Mouse (Mus musculus): ENCODE results near the gene Pex10. TPM values are rescaled to one million over a fixed set of nuclear protein-coding genes. Genes with fewer than 3 reads are reported as not detected.
"Not testable (repeated sequence)": the region's sequence is repeated elsewhere in the genome, so short reads cannot be mapped to it uniquely, and the experiment has no call there.

The Pex10 gene
- polyA plus RNA-seq, 1 experiment from 2014 or later: 20.8 TPM

DNA sequence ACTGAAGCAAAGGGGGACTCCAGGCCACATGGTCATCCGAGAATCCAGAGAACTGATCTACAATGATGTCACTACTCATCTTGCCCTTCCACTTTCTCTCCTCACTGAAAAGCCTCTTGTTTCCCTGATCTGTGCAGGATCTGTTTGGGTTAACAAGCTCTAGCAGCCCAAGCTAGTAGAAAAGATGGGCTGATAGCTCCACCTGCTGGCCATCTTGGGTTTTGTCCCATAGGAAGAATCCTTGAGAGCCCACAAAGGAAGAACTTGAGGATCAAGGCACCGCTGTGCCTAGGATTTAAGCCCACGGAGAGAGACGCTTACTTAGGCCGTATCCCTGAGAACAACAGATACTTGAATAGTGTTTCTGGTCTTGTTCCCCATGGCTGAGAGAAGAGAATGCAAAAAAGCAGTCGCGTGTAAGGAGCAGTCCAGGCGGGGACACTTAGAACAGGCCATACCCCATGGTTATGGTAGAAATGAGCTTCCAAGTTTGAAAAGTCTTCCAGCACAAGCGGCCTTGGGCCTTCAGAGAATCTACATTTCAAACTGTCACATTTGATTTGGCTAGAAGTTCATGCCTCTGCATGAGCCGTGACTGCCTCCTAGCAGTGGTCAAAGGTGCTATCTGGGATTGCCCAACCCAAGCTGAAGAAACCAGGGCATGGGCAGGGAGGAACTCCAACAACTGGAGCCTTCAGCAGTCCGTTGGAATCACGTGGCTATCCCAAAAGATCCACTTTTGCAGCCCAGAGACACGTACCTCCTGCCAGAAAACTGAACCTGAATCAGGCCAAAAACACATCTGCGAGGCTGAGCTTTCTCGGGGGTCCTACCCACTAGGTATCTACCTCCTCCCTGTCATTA lies 614 bp upstream of the Pex10 start:
- peak overlapping the region; percentile 5; the same call in 1 of the 2 replicates for H3K9ac ChIP-seq (replicated peaks)
- ATAC-seq (ENCODE audit: insufficient number of reproducible peaks, insufficient read depth, low FRiP score, low TSS enrichment, low read depth): peak; percentile 29
- H3K36me3 ChIP-seq: peaks cover 32% of the 10 kb centered on the region
- no peaks in the 10 kb centered on the region for H3K9me3 ChIP-seq
- H3K4me1 ChIP-seq (replicated peaks): peaks cover 18% of the 10 kb centered on the region
- H3K4me2 ChIP-seq: peak overlapping the region; percentile 81
- no peaks in the 10 kb centered on the region for H3K27me3 ChIP-seq
- H3K27ac ChIP-seq: peak overlapping the region; percentile 79
- 4% methylated on average over 15 of the region's 15 CpGs for WGBS
- peak overlapping the region; percentile 68 for H3K4me3 ChIP-seq (replicated peaks)

GRCm38 (mm10) chr4:155068357-155068972 lies 1.6 kb downstream of the Pex10 start:
- no peak overlapping the region for H3K9ac ChIP-seq (replicated peaks)
- H3K9me3 ChIP-seq: no peaks in the 10 kb centered on the region
- no peaks in the 10 kb centered on the region for H3K27me3 ChIP-seq
- ATAC-seq (ENCODE audit: insufficient number of reproducible peaks, insufficient read depth, low FRiP score, low TSS enrichment, low read depth): no peak
- 95% methylated on average over 20 of the region's 20 CpGs for WGBS
- H3K4me3 ChIP-seq (replicated peaks): no peak overlapping the region
- no peak overlapping the region for H3K4me2 ChIP-seq
- H3K27ac ChIP-seq: no peak overlapping the region
- peaks cover 14% of the 10 kb centered on the region for H3K4me1 ChIP-seq (replicated peaks)
- H3K36me3 ChIP-seq: peaks cover 54% of the 10 kb centered on the region

- Histone ChIP-seq H3K4me1 (replicated peaks) (peaks cover 14% of the 10 kb centered on the region), H3K27ac (no peak overlapping the region), H3K4me3 (replicated peaks) (no peak overlapping the region), H3K9me3 (no peaks in the 10 kb centered on the region), H3K27me3 (no peaks in the 10 kb centered on the region), H3K9ac (replicated peaks) (no peak overlapping the region), H3K4me2 (no peak overlapping the region), H3K36me3 (peaks cover 60% of the 10 kb centered on the region)
- no peak for ATAC-seq (ENCODE audit: insufficient number of reproducible peaks, insufficient read depth, low FRiP score, low TSS enrichment, low read depth)
- 84% methylated on average over 6 of the region's 6 CpGs for whole genome bisulfite sequencing
Measured at GRCm38 (mm10) chr4:155069191-155069590, 2.4 kb downstream of the Pex10 start.

DNA sequence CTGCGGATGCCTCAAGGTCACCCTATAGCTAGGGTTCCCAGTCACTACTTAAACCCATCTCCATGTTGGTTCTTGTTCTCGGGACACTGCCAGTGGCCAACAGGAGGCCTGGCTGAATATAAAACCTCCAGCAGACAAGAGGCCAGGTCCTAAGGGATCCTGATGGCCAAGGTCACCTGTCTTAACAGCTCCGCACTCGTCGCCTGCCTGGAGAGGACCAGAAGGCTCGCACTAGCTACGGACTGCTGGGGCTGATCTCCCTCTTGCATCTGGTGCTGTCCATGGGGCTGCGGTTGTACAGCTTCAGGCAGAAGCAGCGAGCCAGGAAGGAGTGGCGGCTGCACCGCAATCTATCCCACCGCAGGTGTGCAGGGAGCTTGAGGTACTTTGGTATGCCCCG lies 3.4 kb downstream of the Pex10 start:
- WGBS: 92% methylated on average over 13 of the region's 13 CpGs
- no peaks in the 10 kb centered on the region for H3K9me3 ChIP-seq
- no peaks in the 10 kb centered on the region for H3K27me3 ChIP-seq
- H3K27ac ChIP-seq: no peak overlapping the region
- peaks cover 71% of the 10 kb centered on the region for H3K36me3 ChIP-seq
- ATAC-seq (ENCODE audit: insufficient number of reproducible peaks, insufficient read depth, low FRiP score, low TSS enrichment, low read depth): no peak
- no peak overlapping the region for H3K9ac ChIP-seq (replicated peaks)
- no peak overlapping the region for H3K4me2 ChIP-seq
- no peak overlapping the region for H3K4me3 ChIP-seq (replicated peaks)
- peaks cover 14% of the 10 kb centered on the region for H3K4me1 ChIP-seq (replicated peaks)

DNA sequence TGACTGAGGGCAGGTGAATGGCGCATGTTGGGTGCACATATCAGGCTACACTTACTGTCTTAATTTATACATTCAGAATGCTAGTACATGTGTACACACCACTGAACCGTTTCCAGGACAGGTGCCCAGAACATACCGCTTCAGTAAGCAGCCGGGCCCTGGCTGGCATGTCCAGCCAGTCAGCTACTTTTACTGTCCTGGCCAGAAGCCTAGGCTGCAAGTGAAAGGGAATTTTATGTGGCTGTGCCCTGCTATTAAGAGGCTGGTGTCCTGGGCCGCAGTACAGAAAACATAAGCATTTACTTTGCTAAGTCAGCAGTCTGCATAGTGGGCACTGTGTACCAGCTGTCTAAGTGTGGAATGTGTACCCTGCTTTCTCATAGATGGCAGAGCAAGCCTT lies 4.1 kb downstream of the Pex10 start:
- no peak overlapping the region for H3K4me2 ChIP-seq
- H3K9ac ChIP-seq (replicated peaks): no peak overlapping the region
- no peak for ATAC-seq (ENCODE audit: insufficient number of reproducible peaks, insufficient read depth, low FRiP score, low TSS enrichment, low read depth)
- H3K27me3 ChIP-seq: no peaks in the 10 kb centered on the region
- H3K9me3 ChIP-seq: no peaks in the 10 kb centered on the region
- peaks cover 14% of the 10 kb centered on the region for H3K4me1 ChIP-seq (replicated peaks)
- H3K36me3 ChIP-seq: peaks cover 78% of the 10 kb centered on the region
- H3K27ac ChIP-seq: no peak overlapping the region
- WGBS: 96% methylated on average over 5 of the region's 5 CpGs
- no peak overlapping the region for H3K4me3 ChIP-seq (replicated peaks)

DNA sequence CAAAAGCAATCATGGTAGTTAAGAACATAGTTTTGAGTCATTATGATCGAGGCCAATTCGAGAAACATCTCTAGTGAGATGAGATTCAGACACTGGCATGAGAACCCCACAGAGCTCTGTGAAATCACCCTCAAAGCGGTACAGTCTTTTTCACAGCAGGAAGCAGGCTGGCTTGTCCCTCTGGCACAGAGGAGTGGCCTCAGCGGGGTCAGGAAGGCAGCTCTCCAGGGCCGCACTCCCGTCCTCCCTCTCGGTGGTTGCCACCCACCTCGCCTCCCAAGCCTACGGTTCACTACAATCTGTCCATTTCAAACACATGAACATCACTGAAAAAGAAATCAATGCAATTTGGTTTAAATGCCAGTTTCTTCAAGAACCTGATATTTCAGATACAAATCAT lies 7.6 kb downstream of the Pex10 start:
- no peak overlapping the region for H3K4me3 ChIP-seq (replicated peaks)
- H3K4me1 ChIP-seq (replicated peaks): no peaks in the 10 kb centered on the region
- H3K9me3 ChIP-seq: no peaks in the 10 kb centered on the region
- WGBS: 85% methylated on average over 9 of the region's 9 CpGs
- no peak overlapping the region for H3K27ac ChIP-seq
- no peak for ATAC-seq (ENCODE audit: insufficient number of reproducible peaks, insufficient read depth, low FRiP score, low TSS enrichment, low read depth)
- no peak overlapping the region for H3K9ac ChIP-seq (replicated peaks)
- no peaks in the 10 kb centered on the region for H3K27me3 ChIP-seq
- H3K4me2 ChIP-seq: no peak overlapping the region
- peaks cover 94% of the 10 kb centered on the region for H3K36me3 ChIP-seq

GRCm38 (mm10) chr4:155075137-155075536 lies 8.3 kb downstream of the Pex10 start:
- Histone ChIP-seq H3K4me1 (replicated peaks) (no peaks in the 10 kb centered on the region), H3K27me3 (no peaks in the 10 kb centered on the region), H3K4me3 (replicated peaks) (no peak overlapping the region), H3K36me3 (peaks cover 94% of the 10 kb centered on the region), H3K27ac (no peak overlapping the region), H3K9ac (replicated peaks) (no peak overlapping the region), H3K9me3 (no peaks in the 10 kb centered on the region), H3K4me2 (no peak overlapping the region)
- WGBS: 87% methylated on average over 9 of the region's 9 CpGs
- no peak for ATAC-seq (ENCODE audit: insufficient number of reproducible peaks, insufficient read depth, low FRiP score, low TSS enrichment, low read depth)

- Histone ChIP-seq H3K9ac (replicated peaks) (no peak overlapping the region), H3K9me3 (no peaks in the 10 kb centered on the region), H3K4me3 (replicated peaks) (no peak overlapping the region), H3K36me3 (peaks cover 94% of the 10 kb centered on the region), H3K4me2 (no peak overlapping the region), H3K27me3 (no peaks in the 10 kb centered on the region), H3K27ac (no peak overlapping the region), H3K4me1 (replicated peaks) (no peaks in the 10 kb centered on the region)
- WGBS: 92% methylated on average over 2 of the region's 2 CpGs
- ATAC-seq (ENCODE audit: insufficient number of reproducible peaks, insufficient read depth, low FRiP score, low TSS enrichment, low read depth): no peak
Measured at GRCm38 (mm10) chr4:155075813-155076212, 9.0 kb downstream of the Pex10 start.

DNA sequence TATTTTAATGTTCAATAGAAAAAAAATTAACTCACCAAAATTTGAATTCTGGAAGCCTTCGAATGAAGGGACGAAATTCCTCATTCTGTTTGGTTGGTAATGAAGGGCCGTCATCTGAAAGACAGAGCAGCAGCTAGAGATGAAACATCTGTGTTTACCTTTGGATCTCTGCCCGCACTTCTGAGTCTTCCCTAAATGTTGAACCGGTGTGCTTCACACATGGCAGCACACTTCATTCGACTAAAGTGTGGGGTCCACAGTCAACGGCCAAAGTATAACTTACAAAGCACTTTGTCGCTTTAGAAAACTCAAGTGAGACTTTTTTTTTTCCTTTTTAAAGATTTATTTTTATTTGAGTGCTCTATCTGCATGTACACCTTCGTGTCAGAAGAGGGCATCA lies 9.9 kb downstream of the Pex10 start:
- no peak overlapping the region for H3K9ac ChIP-seq (replicated peaks)
- H3K27ac ChIP-seq: no peak overlapping the region
- no peak overlapping the region for H3K4me3 ChIP-seq (replicated peaks)
- H3K36me3 ChIP-seq: peaks cover 92% of the 10 kb centered on the region
- H3K4me2 ChIP-seq: no peak overlapping the region
- no peaks in the 10 kb centered on the region for H3K27me3 ChIP-seq
- no peaks in the 10 kb centered on the region for H3K9me3 ChIP-seq
- no peak for ATAC-seq (ENCODE audit: insufficient number of reproducible peaks, insufficient read depth, low FRiP score, low TSS enrichment, low read depth)
- no peaks in the 10 kb centered on the region for H3K4me1 ChIP-seq (replicated peaks)
- WGBS: 94% methylated on average over 9 of the region's 9 CpGs

DNA sequence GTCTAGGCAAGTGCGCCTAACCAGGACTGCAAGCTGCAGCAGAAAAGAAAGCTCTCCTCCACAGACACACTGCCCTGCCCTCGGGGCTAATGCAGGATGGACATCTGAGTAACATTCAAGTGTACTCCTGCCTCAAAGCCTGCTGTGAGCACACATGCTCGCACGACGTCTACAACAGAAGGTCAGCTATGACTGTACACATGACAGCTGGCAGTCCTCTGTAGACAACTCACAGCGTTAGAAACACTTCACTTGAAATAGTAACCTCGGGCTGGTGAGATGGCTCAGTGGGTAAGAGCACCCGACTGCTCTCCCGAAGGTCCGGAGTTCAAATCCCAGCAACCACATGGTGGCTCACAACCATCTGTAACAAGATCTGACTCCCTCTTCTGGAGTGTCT lies 12.0 kb downstream of the Pex10 start:
- WGBS: 92% methylated on average over 10 of the region's 10 CpGs
- H3K4me2 ChIP-seq; H3K27me3 ChIP-seq; H3K27ac ChIP-seq; H3K9me3 ChIP-seq; ATAC-seq (ENCODE audit: insufficient number of reproducible peaks, insufficient read depth, low FRiP score, low TSS enrichment, low read depth); H3K4me1 ChIP-seq (replicated peaks); H3K9ac ChIP-seq (replicated peaks); H3K4me3 ChIP-seq (replicated peaks): not testable (repeated sequence)
- peaks cover 92% of the 10 kb centered on the region for H3K36me3 ChIP-seq

- H3K27ac ChIP-seq: no peak overlapping the region
- no peak overlapping the region for H3K4me2 ChIP-seq
- peaks cover 86% of the 10 kb centered on the region for H3K36me3 ChIP-seq
Measured at GRCm38 (mm10) chr4:155079666-155080065, 12.8 kb downstream of the Pex10 start.

More at GRCm38 (mm10) chr4:155079666-155080065, 12.8 kb downstream of the Pex10 start:
- no peak for ATAC-seq (ENCODE audit: insufficient number of reproducible peaks, insufficient read depth, low FRiP score, low TSS enrichment, low read depth)
- H3K27me3 ChIP-seq: no peaks in the 10 kb centered on the region
- no peaks in the 10 kb centered on the region for H3K9me3 ChIP-seq
- H3K4me3 ChIP-seq (replicated peaks): no peak overlapping the region
- 86% methylated on average over 6 of the region's 6 CpGs for WGBS
- peaks cover 10% of the 10 kb centered on the region for H3K4me1 ChIP-seq (replicated peaks)
- no peak overlapping the region for H3K9ac ChIP-seq (replicated peaks)

Data from limb, embryonic 12.5 days (tissue).